Mouse (Mus musculus): ENCODE measurements around the gene Actbl2. TPM values are rescaled to one million over a fixed set of nuclear protein-coding genes. Genes with fewer than 3 reads are reported as not detected.

Gene Actbl2
- polyA plus RNA-seq, 1 experiment from 2014 or later, result not detected

- no peaks in the 10 kb centered on the region for H3K36me3 ChIP-seq
- no peaks in the 10 kb centered on the region for H3K4me1 ChIP-seq (replicated peaks)
- H3K9me3 ChIP-seq, result no peaks in the 10 kb centered on the region
- no peak overlapping the region for H3K27ac ChIP-seq
- no peaks in the 10 kb centered on the region for H3K27me3 ChIP-seq
- no peak overlapping the region for H3K4me3 ChIP-seq (replicated peaks)
- no peak overlapping the region for H3K9ac ChIP-seq (replicated peaks)
- no peak overlapping the region for H3K4me2 ChIP-seq (replicated peaks)
- ATAC-seq, result no peak
- WGBS, result 92% methylated on average over 10 of the region's 10 CpGs
Observed at GRCm38 (mm10) chr13:111286461-111287385, 31.9 kb downstream of the Actbl2 start.

GRCm38 (mm10) chr13:111291161-111291957 lies 36.5 kb downstream of the Actbl2 start:
- Histone ChIP-seq H3K27me3 (no peaks in the 10 kb centered on the region), H3K4me3 (replicated peaks) (no peak overlapping the region), H3K9me3 (no peaks in the 10 kb centered on the region), H3K4me2 (replicated peaks) (no peak overlapping the region), H3K36me3 (no peaks in the 10 kb centered on the region), H3K4me1 (replicated peaks) (no peaks in the 10 kb centered on the region), H3K9ac (replicated peaks) (no peak overlapping the region), H3K27ac (no peak overlapping the region)
- no peak for ATAC-seq
- 84% methylated on average over 17 of the region's 17 CpGs for WGBS

GRCm38 (mm10) chr13:111291958-111292493 lies 37.2 kb downstream of the Actbl2 start:
- no peaks in the 10 kb centered on the region for H3K36me3 ChIP-seq
- no peaks in the 10 kb centered on the region for H3K27me3 ChIP-seq
- no peak overlapping the region for H3K9ac ChIP-seq (replicated peaks)
- H3K9me3 ChIP-seq, result no peaks in the 10 kb centered on the region
- no peak overlapping the region for H3K4me2 ChIP-seq (replicated peaks)
- H3K4me1 ChIP-seq (replicated peaks), result no peaks in the 10 kb centered on the region
- no peak overlapping the region for H3K27ac ChIP-seq
- 64% methylated on average over 7 of the region's 7 CpGs for WGBS
- no peak; the same call in 1 of the 2 replicates for ATAC-seq
- no peak overlapping the region for H3K4me3 ChIP-seq (replicated peaks)

- Histone ChIP-seq H3K9me3 (no peaks in the 10 kb centered on the region), H3K27me3 (no peaks in the 10 kb centered on the region), H3K4me2 (replicated peaks) (no peak overlapping the region), H3K4me3 (replicated peaks) (no peak overlapping the region), H3K27ac (no peak overlapping the region), H3K9ac (replicated peaks) (no peak overlapping the region), H3K36me3 (no peaks in the 10 kb centered on the region), H3K4me1 (replicated peaks) (no peaks in the 10 kb centered on the region)
- 91% methylated on average over 2 of the region's 2 CpGs for WGBS
- ATAC-seq, result no peak
Observed at GRCm38 (mm10) chr13:111293478-111293877, 38.7 kb downstream of the Actbl2 start.

- Histone ChIP-seq H3K4me1 (replicated peaks) (no peaks in the 10 kb centered on the region), H3K9me3 (no peaks in the 10 kb centered on the region), H3K4me3 (replicated peaks) (no peak overlapping the region), H3K36me3 (no peaks in the 10 kb centered on the region), H3K4me2 (replicated peaks) (no peak overlapping the region), H3K27me3 (no peaks in the 10 kb centered on the region), H3K27ac (no peak overlapping the region), H3K9ac (replicated peaks) (no peak overlapping the region)
- ATAC-seq, result no peak
- WGBS, result 81% methylated on average over 4 of the region's 4 CpGs
Observed at GRCm38 (mm10) chr13:111294965-111295494, 40.2 kb downstream of the Actbl2 start.

- Histone ChIP-seq H3K9ac (replicated peaks) (no peak overlapping the region), H3K4me3 (replicated peaks) (no peak overlapping the region), H3K36me3 (no peaks in the 10 kb centered on the region), H3K27ac (no peak overlapping the region), H3K27me3 (no peaks in the 10 kb centered on the region), H3K9me3 (no peaks in the 10 kb centered on the region), H3K4me2 (replicated peaks) (no peak overlapping the region), H3K4me1 (replicated peaks) (no peaks in the 10 kb centered on the region)
- no peak for ATAC-seq
- 73% methylated on average over 5 of the region's 5 CpGs for WGBS
Observed at GRCm38 (mm10) chr13:111296029-111296428, 41.2 kb downstream of the Actbl2 start.

- H3K9ac ChIP-seq (replicated peaks), result no peak overlapping the region
- no peak overlapping the region for H3K4me2 ChIP-seq (replicated peaks)
- no peaks in the 10 kb centered on the region for H3K36me3 ChIP-seq
- no peaks in the 10 kb centered on the region for H3K4me1 ChIP-seq (replicated peaks)
- no peak overlapping the region for H3K4me3 ChIP-seq (replicated peaks)
- H3K9me3 ChIP-seq, result no peaks in the 10 kb centered on the region
- no peaks in the 10 kb centered on the region for H3K27me3 ChIP-seq
- ATAC-seq, result no peak
- 85% methylated on average over 6 of the region's 6 CpGs for WGBS
- no peak overlapping the region for H3K27ac ChIP-seq
Observed at GRCm38 (mm10) chr13:111297614-111298013, 42.8 kb downstream of the Actbl2 start.

- no peak overlapping the region for H3K27ac ChIP-seq
- no peak for ATAC-seq
- H3K9ac ChIP-seq (replicated peaks), result no peak overlapping the region
- no peak overlapping the region for H3K4me2 ChIP-seq (replicated peaks)
- no peaks in the 10 kb centered on the region for H3K4me1 ChIP-seq (replicated peaks)
- H3K36me3 ChIP-seq, result no peaks in the 10 kb centered on the region
- no peak overlapping the region for H3K4me3 ChIP-seq (replicated peaks)
- WGBS, result 94% methylated on average over 8 of the region's 8 CpGs
- H3K9me3 ChIP-seq, result no peaks in the 10 kb centered on the region
- H3K27me3 ChIP-seq, result no peaks in the 10 kb centered on the region
Observed at GRCm38 (mm10) chr13:111299145-111299713, 44.4 kb downstream of the Actbl2 start.

GRCm38 (mm10) chr13:111300846-111301245 lies 46.0 kb downstream of the Actbl2 start:
- Histone ChIP-seq H3K9ac (replicated peaks) (no peak overlapping the region), H3K27me3 (no peaks in the 10 kb centered on the region), H3K9me3 (no peaks in the 10 kb centered on the region), H3K4me2 (replicated peaks) (no peak overlapping the region), H3K36me3 (no peaks in the 10 kb centered on the region), H3K4me1 (replicated peaks) (no peaks in the 10 kb centered on the region), H3K4me3 (replicated peaks) (no peak overlapping the region), H3K27ac (no peak overlapping the region)
- no peak for ATAC-seq
- WGBS, result 93% methylated on average over 3 of the region's 3 CpGs

GRCm38 (mm10) chr13:111301431-111301830 lies 46.6 kb downstream of the Actbl2 start:
- Histone ChIP-seq H3K27me3 (no peaks in the 10 kb centered on the region), H3K4me1 (replicated peaks) (no peaks in the 10 kb centered on the region), H3K4me3 (replicated peaks) (no peak overlapping the region), H3K36me3 (no peaks in the 10 kb centered on the region), H3K9ac (replicated peaks) (no peak overlapping the region), H3K27ac (no peak overlapping the region), H3K4me2 (replicated peaks) (no peak overlapping the region), H3K9me3 (no peaks in the 10 kb centered on the region)
- WGBS, result 83% methylated on average over 2 of the region's 2 CpGs
- ATAC-seq, result no peak

GRCm38 (mm10) chr13:111304194-111304593 lies 49.4 kb downstream of the Actbl2 start:
- ATAC-seq, result no peak
- Histone ChIP-seq H3K4me2 (replicated peaks) (no peak overlapping the region), H3K9me3 (no peaks in the 10 kb centered on the region), H3K27me3 (no peaks in the 10 kb centered on the region), H3K36me3 (no peaks in the 10 kb centered on the region), H3K4me3 (replicated peaks) (no peak overlapping the region), H3K9ac (replicated peaks) (no peak overlapping the region), H3K4me1 (replicated peaks) (no peaks in the 10 kb centered on the region), H3K27ac (no peak overlapping the region)
- WGBS, result 81% methylated on average over 2 of the region's 2 CpGs

Data from midbrain, embryonic 13.5 days (tissue).